Mouse (Mus musculus): ENCODE measurements around the gene Tenm3.

Gene Tenm3

DNA sequence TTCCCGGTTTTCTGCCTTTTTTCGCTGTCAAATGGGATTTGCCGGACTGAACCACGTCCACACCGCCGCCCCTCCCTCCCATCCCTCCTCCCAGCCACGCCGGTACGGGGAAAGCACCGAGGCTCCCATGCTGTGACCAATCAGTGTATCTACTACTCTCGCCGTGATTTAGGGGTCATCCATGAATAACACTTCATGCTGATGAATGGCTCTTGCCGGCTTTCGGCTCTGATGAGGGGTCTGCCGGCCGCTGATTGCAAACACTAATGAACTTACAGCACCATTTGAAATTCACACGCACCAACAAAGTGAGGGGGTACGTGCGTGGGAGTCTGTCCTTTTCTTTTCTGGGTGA lies at the start of gene Tenm3:
Gene Tenm3 (minus strand): TSS at position 21 of the 355 bp plus-strand sequence.
- no peak for DNase-seq (ENCODE audit: low spot score in 2 of 2)

DNA sequence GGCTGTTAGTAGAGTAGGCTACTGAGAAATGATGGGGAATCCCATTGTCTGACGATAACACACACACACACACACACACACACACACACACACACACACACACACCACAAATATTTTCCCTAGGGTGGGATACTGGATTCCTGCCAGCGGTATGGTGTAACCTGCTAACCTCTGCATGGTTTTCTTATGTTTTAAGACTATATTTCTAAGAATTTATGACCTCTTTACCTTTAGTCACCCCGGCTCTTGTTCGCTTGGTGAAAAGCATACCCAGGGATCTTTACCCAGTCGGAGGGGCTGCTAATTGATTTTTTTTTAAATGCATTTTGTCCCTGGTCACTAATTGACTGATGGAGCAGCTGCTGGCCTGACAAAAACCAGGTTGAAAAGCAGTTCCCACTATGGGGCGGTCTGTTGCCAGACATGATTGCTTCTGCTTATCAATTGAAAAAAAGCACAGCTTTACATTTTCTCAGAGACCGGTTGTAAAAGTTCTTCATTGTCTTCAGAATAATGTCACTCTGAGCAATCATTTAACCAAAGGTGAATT lies 46.5 kb upstream of the Tenm3 start:
- no peak for DNase-seq (ENCODE audit: low spot score in 2 of 2)

DNA sequence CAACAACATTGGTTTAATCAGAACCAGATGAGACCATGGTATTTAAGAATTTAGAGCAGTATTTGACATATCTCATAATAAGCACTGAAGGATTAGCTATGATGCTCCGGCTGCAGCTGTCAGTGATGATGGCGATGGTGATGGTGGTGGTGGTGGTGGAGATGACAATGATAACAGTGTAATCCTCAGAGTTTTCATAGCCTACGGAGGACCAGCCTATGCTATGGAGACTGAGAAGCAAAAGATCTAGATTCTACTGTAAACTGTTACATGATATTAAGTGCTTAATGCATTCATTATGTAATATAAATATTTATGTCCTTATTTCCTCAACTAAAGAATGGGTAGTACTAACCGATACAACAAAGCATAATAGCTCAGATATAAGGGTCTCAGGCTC lies 40.5 kb upstream of the Tenm3 start:
- DNase-seq (ENCODE audit: low spot score in 2 of 2): no peak

DNA sequence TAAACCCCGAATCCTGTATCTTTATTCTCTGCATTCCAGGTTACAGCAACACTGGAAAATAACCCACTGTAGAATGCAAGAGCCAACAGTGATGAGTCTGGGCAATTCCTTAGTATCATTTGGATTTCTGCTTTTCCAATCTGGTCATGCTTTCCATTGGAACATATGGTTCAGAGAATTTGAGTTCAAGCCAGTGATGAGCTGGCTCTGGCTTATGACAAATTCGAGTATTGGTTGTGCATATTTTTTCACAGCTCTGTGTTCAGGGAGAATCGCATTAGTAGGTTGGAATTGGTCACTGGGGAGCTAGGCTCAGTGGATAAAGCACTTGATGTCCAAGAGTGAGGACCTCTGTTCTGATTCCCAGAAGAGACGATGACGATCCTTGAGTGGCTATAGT lies 36.8 kb upstream of the Tenm3 start:
- no peak for DNase-seq (ENCODE audit: low spot score in 2 of 2)

DNA sequence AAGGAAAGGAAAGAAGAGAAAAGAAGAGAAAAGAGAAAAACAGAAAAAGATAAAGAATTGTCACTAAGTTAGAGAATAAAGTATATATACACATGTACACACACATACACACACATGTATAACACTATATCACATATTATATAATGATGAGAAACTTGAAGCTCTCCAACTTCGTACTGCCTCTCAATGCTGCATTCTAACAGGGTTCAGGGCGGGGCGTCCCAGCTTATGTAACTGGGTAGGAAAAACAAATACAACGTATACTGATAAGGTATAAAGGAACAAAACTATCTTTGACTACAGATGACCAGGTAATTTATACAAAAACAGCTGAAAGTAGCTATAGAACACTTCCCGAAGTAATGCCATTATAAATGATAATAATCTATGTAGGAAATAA lies 22.2 kb upstream of the Tenm3 start:
- DNase-seq (ENCODE audit: low spot score in 2 of 2): no peak

DNA sequence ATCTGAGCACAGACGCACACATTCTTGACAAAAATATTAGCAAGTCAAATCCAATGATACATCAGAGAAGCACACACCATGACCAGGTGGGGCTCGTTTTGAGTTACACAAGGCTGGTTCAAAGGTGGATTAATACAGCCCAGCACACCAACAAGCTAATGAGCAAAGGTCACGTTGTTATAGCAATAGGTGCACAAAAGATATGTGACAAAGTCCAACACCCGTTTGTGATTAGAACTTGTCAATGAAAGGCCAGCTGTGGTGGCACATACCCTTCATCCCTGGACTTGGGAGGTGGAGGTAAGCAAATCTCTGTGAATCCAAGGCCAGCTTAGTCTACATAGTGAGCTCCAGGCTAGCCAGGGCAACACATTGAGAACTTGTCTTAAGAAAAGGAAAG lies 21.7 kb upstream of the Tenm3 start:
- no peak for DNase-seq (ENCODE audit: low spot score in 2 of 2)

DNA sequence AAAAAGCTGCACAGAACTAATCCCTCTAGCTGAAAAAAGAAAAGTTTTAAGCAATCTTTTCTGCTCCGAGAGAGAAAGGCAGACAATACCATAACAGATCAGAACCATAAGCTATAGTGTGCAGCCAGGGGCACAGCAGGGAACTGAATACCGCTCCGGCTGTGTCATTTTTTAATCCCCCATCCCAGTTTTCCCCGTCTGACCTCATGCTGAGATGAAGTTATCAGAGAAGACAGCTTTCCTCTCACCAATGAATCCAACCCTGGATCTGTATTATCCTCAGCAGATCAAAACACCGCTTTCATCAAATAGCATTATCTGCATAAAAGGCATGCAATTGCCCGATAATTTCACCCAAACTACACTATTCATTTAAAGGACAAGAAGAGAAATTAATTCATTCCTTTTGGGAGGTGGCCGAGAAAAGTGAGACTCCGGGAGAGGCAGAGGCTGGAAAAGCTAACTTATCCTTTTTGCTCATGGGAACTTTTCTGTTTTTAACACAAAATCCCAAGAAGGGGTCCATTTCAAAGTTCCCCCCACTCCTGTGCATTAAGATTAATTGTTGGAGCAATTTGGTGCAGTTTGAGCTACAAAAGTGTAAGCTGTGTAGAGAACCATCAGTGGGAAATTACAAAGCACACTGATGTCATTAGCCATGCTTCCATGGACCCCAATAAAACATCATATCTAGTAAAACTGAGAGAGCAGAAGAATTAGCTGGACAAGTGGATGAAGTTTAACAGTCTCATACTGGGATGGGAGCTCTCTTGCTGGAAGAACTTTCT lies 6.7 kb upstream of the Tenm3 start:
- DNase-seq (ENCODE audit: low spot score in 2 of 2): no peak

DNA sequence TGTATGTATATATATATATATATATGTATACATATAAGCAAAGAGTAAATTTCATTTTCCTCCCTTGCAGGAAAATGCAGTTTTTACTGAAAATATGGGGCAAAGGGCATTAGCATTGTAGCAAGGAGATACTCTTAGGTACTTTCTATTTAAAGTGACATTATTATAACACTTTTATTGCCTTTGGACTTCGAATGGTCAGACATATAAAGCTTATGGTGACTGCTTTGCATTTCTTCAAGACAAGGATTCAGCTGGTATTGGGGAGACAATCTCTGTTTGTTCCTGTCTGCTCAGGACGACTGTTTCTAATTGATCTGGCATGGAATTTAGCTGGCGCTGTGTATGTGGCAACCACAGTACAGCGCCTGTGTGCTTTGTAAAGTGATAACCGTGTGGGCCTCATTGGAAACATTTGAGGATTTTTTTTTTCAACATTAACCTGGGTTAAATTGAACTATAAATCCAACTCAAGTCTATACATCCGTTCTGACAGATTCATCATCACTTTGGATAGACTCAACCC lies 5.4 kb upstream of the Tenm3 start:
- no peak for DNase-seq (ENCODE audit: low spot score in 2 of 2)

DNA sequence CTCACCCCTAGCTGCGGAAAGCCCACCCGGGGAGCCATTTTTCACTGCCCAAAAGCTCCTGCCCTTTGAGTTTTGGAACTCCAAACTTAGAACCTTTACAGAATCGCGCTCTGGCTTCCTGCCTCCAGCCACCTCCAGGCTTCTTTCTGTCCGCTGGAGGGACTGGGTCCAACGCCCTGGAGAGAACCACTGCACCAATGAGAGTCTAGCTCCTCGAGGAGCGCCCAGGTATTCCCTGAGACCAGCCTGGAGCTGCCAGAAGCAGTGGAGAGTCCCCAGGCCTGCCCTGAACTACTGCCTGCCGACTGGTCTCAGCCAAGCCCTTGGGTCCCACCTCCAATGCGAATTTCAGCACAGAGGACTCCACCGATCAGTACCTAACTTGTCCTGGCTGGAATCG lies 1.2 kb upstream of the Tenm3 start:
- no peak for DNase-seq (ENCODE audit: low spot score in 2 of 2)

DNA sequence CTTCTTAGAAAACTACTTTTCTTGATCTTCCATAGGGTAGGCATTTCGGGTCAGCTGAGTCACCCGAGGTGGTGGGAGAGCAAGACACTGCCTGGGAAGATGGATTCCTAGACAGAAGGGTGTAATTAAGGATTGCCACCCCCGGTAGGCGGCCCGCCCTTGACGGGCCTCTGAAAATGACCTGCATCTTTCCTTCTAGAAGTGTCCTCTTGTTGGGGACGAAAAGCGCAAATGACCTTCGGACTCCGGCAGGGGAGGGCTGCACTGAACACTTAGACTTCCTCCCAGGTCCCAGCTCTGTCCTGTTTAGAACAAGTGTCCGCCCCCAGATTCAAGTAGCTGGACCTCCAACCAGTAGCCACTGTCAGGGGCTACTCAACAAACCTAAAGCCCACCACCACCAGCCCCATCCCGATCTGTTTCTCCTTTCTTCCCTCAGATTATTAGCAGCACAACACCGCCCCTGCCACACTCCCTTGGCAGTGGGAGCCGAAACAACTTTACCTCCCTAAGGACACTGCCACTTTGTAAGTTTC lies 687 bp upstream of the Tenm3 start:
- DNase-seq (ENCODE audit: low spot score in 2 of 2): no peak

DNA sequence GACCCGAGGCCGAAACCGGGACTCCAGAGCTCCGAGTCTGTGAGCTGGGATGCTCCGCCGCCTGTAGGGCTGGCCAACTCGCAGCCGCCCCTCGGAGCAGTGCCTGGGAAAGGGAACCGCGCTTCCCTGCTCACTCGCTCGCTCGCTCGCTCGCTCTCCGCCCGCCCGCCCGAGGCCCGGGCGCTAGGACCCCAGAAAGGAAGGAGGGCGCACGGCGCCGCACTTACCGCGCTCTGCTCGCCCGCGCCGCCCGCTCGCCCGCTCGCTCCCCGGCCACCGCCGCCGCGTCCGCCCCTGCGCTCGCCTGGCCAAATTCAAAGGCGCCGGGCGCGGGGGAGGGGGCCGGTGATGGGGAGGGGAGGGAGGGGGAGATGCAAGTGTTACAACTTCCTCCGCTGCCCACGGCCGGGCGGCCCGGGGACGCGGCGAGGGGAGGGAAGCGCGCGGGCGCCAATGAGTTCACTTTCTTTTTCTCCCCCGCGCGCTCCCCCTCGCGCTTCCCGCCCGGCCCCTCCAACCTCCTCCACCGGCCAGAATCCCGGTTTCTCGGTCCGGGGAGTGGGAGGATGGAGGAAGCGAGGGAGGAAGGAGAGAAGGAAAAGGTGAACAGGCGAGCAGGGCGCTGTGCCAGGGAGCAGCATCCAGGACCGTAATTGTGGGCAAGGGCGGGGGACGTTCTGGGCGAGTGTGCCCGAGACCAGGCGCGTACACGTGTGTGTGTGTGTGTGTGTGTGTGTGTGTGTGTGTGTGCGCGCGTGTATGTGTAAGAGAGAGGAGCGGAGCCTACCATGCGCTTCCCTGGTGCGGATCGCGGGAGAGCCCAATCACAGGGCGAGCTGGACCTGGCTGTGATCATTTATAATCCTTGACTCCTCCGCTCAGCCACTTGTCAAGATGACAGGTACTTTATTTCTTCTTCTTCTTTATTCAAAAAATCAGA lies 490 bp downstream of the Tenm3 start:
- no peak for DNase-seq (ENCODE audit: low spot score in 2 of 2)

DNA sequence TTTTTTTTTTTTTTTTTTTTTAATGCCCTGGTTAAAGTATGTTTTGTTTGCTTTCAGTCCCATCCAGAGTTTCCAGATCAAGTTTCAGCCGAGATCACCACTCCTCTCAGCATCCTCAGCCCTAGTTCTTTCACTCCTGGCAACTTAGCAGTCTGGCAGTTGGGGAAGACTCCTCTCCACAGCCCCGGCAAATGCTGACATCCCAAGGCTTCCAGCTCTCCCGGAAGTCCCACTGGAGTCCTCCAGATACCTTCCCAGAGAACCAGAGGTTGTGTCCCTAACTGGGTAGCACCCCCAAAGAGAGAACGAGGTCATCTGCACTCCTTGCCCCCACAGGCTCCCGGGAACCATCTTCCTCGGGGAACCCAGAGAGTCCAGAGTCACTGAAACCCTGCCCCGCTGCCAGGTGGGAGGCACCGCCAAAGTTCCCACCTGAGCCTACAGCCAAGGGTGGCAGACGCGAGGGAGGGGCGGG lies 1.2 kb downstream of the Tenm3 start:
- no peak for DNase-seq (ENCODE audit: low spot score in 2 of 2)

DNA sequence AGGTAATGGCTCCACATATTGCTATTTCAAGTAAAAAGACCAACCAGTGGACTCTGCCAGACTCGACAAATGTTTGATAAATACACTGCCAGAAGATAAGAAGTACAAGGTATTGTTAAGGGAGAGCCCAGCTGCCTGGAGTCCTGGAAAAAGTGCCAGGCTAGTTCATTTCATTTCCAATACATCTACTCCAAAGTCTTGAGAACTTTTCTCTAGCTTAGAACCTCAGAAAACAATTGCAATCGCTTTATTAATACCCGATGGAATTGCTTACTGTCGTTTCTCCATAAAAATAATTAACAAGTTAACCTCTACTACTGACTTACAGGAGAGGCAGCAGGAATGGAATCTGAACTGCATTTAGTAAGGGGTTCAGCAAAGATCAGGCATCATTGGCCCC lies 1.7 kb downstream of the Tenm3 start:
- DNase-seq (ENCODE audit: low spot score in 2 of 2): no peak

DNA sequence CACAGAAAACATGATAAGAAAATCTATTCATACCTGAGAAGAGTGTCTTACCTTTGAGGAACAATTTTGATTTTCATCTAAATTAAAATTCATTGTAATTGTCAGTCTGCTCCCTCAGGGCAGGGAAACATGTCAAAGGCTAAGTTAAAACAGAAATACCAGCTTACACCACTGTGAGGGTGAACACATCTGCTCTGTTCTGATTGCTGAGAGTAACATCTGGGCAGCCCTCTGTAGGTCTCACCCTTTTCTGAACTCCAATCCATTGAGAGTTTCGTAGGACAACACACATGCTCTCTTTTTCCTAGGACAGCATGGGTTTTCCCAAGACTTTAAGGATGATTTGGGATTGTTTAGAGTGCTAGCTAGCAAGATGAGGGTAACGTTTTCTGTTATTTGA lies 8.0 kb downstream of the Tenm3 start:
- DNase-seq (ENCODE audit: low spot score in 2 of 2): no peak

DNA sequence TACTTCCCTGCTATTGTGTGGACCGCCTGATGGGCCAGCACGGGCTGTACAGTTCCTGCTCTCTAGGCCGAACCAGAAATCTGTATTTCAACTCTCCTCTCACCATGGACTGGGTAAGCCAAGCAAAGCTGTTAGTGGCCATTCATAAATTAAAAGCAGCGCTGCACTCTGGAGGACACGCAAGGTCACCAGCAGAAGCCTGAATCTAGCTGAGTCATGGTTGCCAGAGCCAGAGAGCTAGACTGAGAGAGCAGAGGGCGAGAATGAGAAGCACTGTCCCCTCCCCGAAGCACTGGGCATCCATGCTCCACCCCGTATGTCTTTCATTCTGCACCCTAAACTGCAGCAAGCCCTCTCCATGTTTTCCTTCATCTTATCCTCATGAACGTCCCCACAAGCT lies 16.3 kb downstream of the Tenm3 start:
- DNase-seq (ENCODE audit: low spot score in 2 of 2): no peak

DNA sequence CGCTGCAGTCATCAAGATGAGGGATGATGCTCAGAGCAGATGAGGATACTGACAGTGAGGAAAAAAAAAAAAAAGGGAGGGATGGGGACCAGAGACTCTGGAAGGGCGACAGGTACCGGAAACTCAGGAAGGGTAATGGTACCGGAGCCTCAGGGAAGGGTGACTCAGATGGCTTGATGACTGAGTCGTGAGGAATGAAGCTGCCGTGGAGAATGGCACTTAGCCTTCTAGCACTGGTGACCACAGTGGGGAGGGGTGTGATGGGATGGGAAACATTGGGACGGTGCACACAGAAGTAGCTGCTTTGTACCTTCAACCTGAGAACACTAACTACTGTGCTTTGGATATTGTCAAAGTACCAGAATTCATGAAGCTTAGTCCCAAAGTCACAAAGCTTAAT lies 18.1 kb downstream of the Tenm3 start:
- DNase-seq (ENCODE audit: low spot score in 2 of 2): no peak

DNA sequence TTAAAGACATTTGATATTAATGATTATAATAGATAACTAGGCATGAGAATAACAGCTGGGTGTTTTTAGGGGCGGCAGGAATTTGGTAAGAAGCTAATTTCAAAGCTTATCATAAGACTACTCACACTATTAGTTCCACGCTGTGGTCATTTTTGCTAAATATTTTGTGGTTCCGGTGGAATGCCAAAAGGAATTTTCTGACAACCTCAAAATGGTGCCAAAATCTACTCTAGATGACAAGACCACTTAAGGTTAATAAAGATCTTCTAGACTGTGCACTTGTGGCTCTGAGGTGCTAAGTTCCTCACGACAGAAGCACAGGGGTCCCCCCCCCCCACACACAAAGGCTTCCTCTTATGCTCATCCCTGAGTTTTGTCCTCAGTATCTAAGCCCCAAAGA lies 21.5 kb downstream of the Tenm3 start:
- DNase-seq (ENCODE audit: low spot score in 2 of 2): no peak

DNA sequence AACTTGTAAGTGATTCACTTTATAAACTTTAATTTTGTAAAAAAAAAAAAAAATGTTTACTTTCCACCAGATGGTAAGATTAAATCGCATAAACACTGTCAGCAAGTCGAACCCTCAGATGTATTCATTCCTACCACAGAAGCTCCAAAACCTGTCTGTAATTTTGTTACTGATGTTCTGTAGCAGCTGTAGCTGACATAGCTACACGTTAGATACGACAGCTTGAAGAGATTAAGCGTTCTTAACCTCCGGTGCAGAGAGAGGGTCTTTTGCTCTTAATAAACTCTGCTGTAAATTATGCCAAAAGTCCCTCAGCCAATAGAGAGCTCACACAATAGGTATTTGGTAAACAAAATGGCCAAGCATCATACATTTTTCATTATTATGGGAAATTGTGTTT lies 23.8 kb downstream of the Tenm3 start:
- no peak for DNase-seq (ENCODE audit: low spot score in 2 of 2)

DNA sequence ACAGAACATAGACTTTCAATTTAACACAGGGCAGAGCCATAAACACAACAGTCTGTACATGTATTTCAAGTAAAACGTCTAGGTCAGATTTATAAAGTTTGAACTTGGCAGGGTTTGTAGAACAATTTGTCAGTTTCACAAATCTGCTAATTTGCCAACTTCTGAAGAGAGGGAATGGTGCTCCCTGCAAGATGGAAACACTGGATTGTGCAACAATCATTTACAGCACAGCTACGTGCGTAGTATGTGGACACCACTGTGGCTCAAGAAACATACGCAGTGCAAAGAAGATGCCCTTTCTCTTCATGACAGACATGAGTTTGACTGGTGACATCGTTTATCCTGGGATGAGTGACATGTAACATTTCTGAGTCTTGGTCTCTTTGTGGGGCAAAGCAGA lies 24.4 kb downstream of the Tenm3 start:
- no peak for DNase-seq (ENCODE audit: low spot score in 2 of 2)

DNA sequence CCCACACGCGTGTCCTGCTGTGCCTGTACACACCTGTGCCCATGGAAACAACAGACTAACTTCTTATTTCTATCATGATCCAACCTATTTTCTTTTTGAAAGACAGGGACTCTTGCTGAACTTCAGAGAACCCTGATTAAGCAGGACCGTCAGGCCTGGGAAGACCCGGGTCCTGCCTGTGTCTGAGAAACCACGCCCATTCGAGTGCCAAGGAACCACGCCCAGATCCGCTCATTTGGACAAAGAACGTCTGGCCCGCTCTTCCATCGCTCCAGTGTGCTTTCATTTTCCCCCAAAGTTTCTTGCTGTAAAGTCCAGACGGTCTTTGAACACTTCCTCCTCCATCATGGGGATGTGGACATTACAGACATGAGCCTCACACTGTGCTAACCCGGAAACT lies 26.8 kb downstream of the Tenm3 start:
- DNase-seq (ENCODE audit: low spot score in 2 of 2): no peak

DNA sequence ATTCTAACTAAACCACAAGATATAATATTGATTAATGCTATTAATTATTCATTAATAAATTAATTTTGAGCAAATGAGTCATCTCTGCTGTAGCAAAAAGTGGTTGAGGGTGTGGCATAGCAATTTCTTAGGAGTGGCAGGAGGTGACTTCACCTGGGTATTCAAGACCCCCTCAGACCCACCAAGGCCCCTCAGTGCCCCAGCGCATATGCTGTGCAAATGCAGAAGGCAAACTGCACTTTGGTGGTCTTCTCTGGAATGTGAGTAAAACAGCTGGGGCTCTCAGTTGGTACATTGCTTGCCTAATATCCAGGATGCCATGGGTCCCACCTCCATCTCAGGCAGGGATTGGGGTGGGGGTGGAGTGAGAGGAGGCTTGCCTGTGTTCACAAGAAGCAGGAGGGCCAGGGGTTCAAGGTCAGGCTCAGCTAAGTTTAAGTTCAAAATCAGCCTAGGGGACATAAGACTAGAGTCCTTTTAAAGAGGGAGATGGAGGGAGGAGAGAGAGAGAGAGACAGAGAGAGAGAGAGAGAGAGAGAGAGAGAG lies 31.5 kb downstream of the Tenm3 start:
- DNase-seq (ENCODE audit: low spot score in 2 of 2): no peak

DNA sequence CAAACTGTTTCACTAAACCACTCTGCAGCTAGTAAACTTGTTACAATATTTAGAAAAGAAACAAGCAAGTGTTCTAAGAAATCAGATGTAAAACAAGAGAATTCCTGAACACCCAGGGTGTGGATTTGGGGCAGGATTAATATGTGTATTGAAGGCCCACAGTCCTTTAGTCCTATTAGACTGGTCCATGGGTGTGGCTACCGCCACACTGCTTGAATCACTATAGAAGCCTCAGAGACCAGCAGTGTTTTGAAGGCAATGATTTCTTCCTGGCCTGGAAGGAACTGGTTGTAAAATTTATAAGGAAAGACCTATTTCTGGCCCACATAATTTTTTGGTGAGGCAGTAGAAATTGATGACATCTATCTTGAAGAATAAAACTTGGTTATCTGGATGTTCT lies 33.1 kb downstream of the Tenm3 start:
- DNase-seq (ENCODE audit: low spot score in 2 of 2): no peak

Measured in spleen, postnatal 4 days (tissue).